Mouse (Mus musculus) embryonic facial prominence, embryonic 14.5 days (tissue): ENCODE measurements around the gene Bcl10. TPM values are rescaled to one million over a fixed set of nuclear protein-coding genes. Genes with fewer than 3 reads are reported as not detected.

ENCODE experiments used
- polyA plus RNA-seq: library from polyadenylated mRNA; unstranded; fragments of >200 nt; fragmentation: Nextera tagmentation; extraction: Ambion mirVana; gene quantifications from 2 replicates; pipeline ENCODE4 v1.2.1, GENCODE M21; 2014

The Bcl10 gene
- polyA plus RNA-seq, 1 experiment from 2014 or later = 52.1 TPM

Other genes with a start within 250 kb of the Bcl10 start
- gene Ddah1, start 164.1 kb upstream of the Bcl10 start, polyA plus RNA-seq = 50.9 and 56.0 TPM in 2 replicates
- 47.3 and 48.9 TPM in 2 replicates for gene 2410004B18Rik, start 15.2 kb downstream of the Bcl10 start, polyA plus RNA-seq
- 2.3 and 2.4 TPM in 2 replicates for gene Syde2, start 65.1 kb downstream of the Bcl10 start, polyA plus RNA-seq
- 0.97 and 2.3 TPM in 2 replicates for gene Wdr63, start 185.3 kb downstream of the Bcl10 start, polyA plus RNA-seq
- gene Mcoln3, start 194.6 kb downstream of the Bcl10 start, polyA plus RNA-seq = 7.1 and 7.9 TPM in 2 replicates
- gene Mcoln2, start 227.0 kb downstream of the Bcl10 start, polyA plus RNA-seq = 0.97 and 1.6 TPM in 2 replicates